Mouse (Mus musculus): Measurements from ENCODE around the gene Fcamr. TPM values are rescaled to one million over a fixed set of nuclear protein-coding genes. Genes with fewer than 3 reads are reported as not detected.

Gene Fcamr
- polyA plus RNA-seq, 1 experiment from 2014 or later: not detected

DNA sequence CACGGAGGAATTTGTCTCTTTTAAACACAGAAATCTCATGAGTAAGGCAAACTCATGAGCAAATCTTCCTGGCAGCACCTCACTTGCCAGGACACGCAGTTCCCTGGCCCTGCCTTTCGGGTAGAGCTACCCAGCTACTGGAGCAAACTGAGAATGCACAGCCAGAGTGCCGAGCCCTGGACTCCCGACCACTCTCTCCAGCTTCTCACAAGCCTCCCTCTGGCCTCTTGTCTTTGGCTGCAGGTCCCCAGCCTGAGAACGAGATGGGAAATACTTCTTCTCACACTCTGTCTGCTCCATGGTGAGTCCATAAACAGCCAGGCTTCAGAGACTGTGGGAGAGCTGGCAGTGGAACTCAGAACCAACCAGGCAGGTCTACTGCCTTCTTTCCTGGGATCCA, 2.3 kb downstream of the Fcamr start:
- Histone ChIP-seq H3K36me3 (no peaks in the 10 kb centered on the region), H3K4me1 (replicated peaks) (no peaks in the 10 kb centered on the region), H3K4me3 (replicated peaks) (no peak overlapping the region), H3K9me3 (replicated peaks) (no peaks in the 10 kb centered on the region), H3K9ac (no peak overlapping the region), H3K27me3 (no peaks in the 10 kb centered on the region), H3K27ac (no peak overlapping the region), H3K4me2 (no peak overlapping the region)
- 52% methylated on average over 6 of the region's 6 CpGs for WGBS (ENCODE audit: insufficient replicate concordance)
- DNase-seq (no peak), ATAC-seq (ENCODE audit: low read depth) (no peak)

DNA sequence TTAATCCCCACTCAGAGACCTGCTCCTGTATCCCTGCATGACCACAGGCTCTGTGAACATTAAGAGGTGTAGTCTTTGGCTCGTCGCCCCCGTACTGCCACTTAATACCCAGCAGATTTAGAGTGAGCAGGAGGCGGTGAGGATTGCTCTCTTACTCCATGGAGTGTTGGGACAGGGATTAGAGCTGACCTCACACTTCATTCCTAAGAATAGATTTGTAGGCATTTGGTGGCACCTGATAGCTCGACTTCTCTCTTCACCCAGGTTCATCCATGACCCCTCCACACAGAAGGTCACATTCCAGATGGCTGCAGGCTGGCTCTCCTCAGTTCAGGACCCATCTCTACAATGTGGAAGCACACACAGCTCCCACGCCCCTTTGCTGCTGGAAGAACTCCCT, 3.6 kb downstream of the Fcamr start:
- WGBS (ENCODE audit: insufficient replicate concordance): 65% methylated on average over 6 of the region's 6 CpGs
- H3K27me3 ChIP-seq: no peaks in the 10 kb centered on the region
- no peak overlapping the region for H3K27ac ChIP-seq
- H3K4me1 ChIP-seq (replicated peaks): no peaks in the 10 kb centered on the region
- no peaks in the 10 kb centered on the region for H3K36me3 ChIP-seq
- H3K4me2 ChIP-seq: no peak overlapping the region
- no peak overlapping the region for H3K4me3 ChIP-seq (replicated peaks)
- no peak overlapping the region for H3K9ac ChIP-seq
- DNase-seq (no peak), ATAC-seq (ENCODE audit: low read depth) (no peak)
- H3K9me3 ChIP-seq (replicated peaks): no peaks in the 10 kb centered on the region

DNA sequence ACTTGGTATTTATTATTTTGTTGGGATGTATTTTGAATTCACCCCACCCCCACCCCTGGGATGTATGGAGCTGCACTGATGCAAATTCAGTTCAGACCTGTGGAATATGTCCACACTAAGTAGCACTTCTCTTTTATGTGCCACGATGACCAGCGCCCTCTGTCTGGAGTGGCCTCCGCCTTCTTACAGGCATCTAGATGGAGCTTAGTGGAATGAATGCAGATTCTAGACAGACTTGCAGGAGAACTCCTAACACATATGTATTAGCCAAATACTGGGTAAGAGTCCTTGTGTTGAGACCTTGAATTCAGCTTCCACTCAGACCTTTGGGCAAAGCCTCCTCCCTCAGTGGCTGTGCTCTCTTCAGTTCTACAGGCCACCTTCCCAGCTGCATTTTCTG, 10.2 kb downstream of the Fcamr start:
- H3K9ac ChIP-seq: no peak overlapping the region
- no peaks in the 10 kb centered on the region for H3K9me3 ChIP-seq (replicated peaks)
- DNase-seq (no peak), ATAC-seq (ENCODE audit: low read depth) (no peak)
- no peaks in the 10 kb centered on the region for H3K36me3 ChIP-seq
- WGBS (ENCODE audit: insufficient replicate concordance): 75% methylated on average over 3 of the region's 3 CpGs
- no peak overlapping the region for H3K27ac ChIP-seq
- H3K4me1 ChIP-seq (replicated peaks): no peaks in the 10 kb centered on the region
- H3K4me2 ChIP-seq: no peak overlapping the region
- no peak overlapping the region for H3K4me3 ChIP-seq (replicated peaks)
- no peaks in the 10 kb centered on the region for H3K27me3 ChIP-seq

DNA sequence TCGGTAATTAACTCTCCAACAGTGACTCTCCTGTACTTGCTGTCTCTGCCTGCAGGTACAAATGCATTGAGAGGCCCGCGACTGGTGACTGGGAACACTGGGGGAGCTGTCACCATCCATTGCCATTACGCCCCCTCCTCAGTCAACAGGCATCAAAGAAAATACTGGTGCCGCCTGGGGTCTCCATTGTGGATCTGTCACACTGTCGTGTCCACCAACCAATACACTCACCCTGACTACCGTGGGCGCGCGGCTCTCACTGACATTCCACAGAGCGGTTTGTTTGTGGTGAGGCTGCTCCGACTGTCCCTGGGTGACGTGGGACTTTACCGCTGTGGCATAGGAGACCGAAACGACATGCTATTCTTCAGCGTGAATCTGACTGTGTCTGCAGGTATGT, 10.6 kb downstream of the Fcamr start:
- Histone ChIP-seq H3K36me3 (no peaks in the 10 kb centered on the region), H3K9me3 (replicated peaks) (no peaks in the 10 kb centered on the region), H3K4me3 (replicated peaks) (no peak overlapping the region), H3K4me1 (replicated peaks) (no peaks in the 10 kb centered on the region), H3K27ac (no peak overlapping the region), H3K9ac (no peak overlapping the region), H3K4me2 (no peak overlapping the region), H3K27me3 (no peaks in the 10 kb centered on the region)
- ATAC-seq (ENCODE audit: low read depth) (no peak), DNase-seq (no peak)
- 68% methylated on average over 17 of the region's 17 CpGs for WGBS (ENCODE audit: insufficient replicate concordance)

DNA sequence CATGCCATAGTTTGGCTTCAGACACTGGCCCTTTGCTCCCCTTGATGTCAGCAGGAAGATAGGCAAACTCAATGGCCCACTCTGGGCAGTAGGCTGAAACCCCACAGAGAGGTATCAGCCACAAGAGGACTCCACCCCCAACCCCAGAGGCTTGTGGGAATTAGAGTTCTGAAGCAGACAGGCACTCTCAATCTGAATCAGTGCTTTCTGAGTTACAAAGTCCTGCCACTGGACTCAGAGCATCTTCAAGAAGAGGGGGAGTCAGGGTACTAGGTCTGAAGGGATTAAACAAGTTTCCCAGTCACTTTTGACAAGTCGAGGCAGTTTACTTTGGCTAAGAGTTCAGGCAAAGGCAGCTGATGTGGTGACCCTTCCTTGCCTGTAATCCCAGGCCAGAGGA, 19.0 kb downstream of the Fcamr start:
- H3K27me3 ChIP-seq: no peaks in the 10 kb centered on the region
- H3K4me1 ChIP-seq (replicated peaks): 0 out of 2 replicates have a peak, but pooled peaks cover 5% of the 10 kb centered on the region
- H3K4me3 ChIP-seq (replicated peaks): no peak overlapping the region
- no peaks in the 10 kb centered on the region for H3K9me3 ChIP-seq (replicated peaks)
- H3K36me3 ChIP-seq: no peaks in the 10 kb centered on the region
- ATAC-seq (ENCODE audit: low read depth) (no peak), DNase-seq (no peak)
- no peak overlapping the region for H3K27ac ChIP-seq
- no peak overlapping the region for H3K9ac ChIP-seq
- H3K4me2 ChIP-seq: no peak overlapping the region
- WGBS (ENCODE audit: insufficient replicate concordance): 54% methylated on average over 1 of the region's 1 CpGs

DNA sequence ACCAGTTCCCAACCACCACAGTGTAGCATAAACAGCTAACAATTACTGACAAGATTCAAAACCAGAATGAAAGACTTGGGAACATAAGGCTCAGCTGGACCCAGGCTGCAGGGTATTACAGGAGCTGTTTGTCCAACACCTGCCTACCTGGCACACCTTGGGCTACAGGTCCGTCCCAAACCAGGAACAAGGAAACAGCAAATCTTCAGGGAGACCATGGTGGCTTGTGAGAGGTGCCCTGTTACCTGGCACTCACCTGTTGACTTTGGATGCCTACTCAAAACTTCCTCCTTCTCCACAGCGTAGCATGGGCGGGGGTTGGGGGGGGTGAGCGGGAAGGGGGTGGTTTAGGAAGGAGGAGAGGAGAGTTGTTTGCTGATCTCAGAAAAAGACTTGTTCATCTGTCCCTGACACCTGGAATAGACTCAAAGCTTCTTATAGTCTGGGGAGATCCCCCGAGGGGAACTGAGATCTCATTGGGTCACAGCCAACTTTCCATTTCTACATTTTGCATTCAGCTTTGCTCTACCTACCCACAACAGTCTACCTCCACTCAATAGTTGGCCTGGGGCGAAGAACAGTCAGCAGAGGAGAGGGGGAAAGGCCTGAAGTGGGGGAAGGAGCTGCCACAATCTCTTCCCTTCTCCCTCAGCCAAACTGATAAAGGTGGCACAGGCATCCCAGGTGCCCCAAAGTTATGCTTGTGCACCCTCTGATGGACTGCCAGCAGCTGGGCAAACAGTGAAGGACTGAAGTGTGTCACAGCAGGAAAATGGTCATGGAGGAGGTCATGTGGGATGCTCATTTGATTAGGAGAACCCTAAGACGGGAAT, 19.8 kb downstream of the Fcamr start:
- DNase-seq: no peak
- Histone ChIP-seq H3K9ac (no peak overlapping the region), H3K4me1 (replicated peaks) (0 out of 2 replicates have a peak, but pooled peaks cover 5% of the 10 kb centered on the region), H3K4me2 (no peak overlapping the region), H3K4me3 (replicated peaks) (no peak overlapping the region), H3K27ac (no peak overlapping the region), H3K9me3 (replicated peaks) (no peaks in the 10 kb centered on the region), H3K36me3 (no peaks in the 10 kb centered on the region), H3K27me3 (no peaks in the 10 kb centered on the region)
- 63% methylated on average over 7 of the region's 7 CpGs for WGBS (ENCODE audit: insufficient replicate concordance)
- ATAC-seq (ENCODE audit: low read depth): no peak

DNA sequence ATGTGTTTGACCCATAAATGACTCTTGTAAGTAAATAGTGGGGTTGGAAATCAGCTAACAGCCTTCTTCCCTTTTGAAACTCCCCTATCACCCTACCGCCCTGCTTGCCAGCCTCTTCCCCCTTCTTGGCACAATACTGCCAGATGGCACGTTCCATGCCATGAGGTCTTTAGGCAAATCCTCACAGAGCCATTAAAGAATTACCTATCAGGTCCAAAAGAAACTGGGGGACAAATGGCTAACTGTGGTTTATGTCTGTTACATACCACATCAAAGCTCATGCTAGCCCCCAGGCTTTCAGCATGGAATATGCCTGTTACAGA, 20.4 kb downstream of the Fcamr start:
- H3K4me2 ChIP-seq: no peak overlapping the region
- H3K9ac ChIP-seq: no peak overlapping the region
- H3K36me3 ChIP-seq: no peaks in the 10 kb centered on the region
- DNase-seq (no peak), ATAC-seq (ENCODE audit: low read depth) (no peak)
- H3K27ac ChIP-seq: peak overlapping the region; percentile 76
- H3K9me3 ChIP-seq (replicated peaks): no peaks in the 10 kb centered on the region
- WGBS (ENCODE audit: insufficient replicate concordance): 73% methylated on average over 2 of the region's 2 CpGs
- 0 out of 2 replicates have a peak, but pooled peaks cover 5% of the 10 kb centered on the region for H3K4me1 ChIP-seq (replicated peaks)
- H3K4me3 ChIP-seq (replicated peaks): no peak overlapping the region
- no peaks in the 10 kb centered on the region for H3K27me3 ChIP-seq

DNA sequence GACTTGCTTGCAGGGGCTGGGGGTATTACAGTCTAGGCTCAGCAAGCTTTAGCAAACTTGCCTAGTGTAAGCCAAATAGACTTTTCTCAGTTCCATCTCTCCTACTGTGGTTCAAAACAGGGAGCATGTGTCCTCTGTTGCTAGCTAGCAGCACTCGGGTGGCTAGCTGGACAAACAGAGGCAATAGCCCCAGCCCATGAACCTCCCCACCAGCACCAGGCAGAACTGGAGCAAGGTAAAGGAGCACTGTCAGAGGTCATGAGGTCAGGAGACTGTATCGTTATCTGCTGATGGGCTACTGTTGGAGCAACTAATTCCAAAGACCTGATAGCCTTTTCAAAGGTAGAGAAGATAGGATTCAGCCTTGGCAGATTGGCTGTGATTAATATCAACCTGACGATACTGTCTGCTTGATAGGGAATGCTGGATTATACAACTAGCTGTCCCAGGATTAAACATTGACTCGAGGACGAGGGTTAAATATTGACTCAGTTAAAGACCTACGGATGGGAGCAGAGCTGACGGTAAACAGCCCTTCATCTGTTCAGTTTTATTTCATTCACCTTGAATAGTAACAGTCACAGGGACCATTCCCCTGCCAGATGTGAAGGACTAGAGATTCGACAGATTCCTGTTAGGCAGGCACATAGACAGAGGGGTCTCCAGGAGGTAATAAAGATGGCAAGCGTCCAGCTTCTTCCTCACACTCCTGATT, 21.4 kb downstream of the Fcamr start:
- WGBS (ENCODE audit: insufficient replicate concordance): 58% methylated on average over 9 of the region's 9 CpGs
- Histone ChIP-seq H3K4me3 (replicated peaks) (no peak overlapping the region), H3K27me3 (no peaks in the 10 kb centered on the region), H3K9ac (no peak overlapping the region), H3K9me3 (replicated peaks) (no peaks in the 10 kb centered on the region), H3K4me1 (replicated peaks) (0 out of 2 replicates have a peak, but pooled peaks cover 5% of the 10 kb centered on the region), H3K36me3 (no peaks in the 10 kb centered on the region), H3K27ac (peak overlapping the region; percentile 76), H3K4me2 (no peak overlapping the region)
- no peak for DNase-seq
- ATAC-seq (ENCODE audit: low read depth): peak; percentile 80

DNA sequence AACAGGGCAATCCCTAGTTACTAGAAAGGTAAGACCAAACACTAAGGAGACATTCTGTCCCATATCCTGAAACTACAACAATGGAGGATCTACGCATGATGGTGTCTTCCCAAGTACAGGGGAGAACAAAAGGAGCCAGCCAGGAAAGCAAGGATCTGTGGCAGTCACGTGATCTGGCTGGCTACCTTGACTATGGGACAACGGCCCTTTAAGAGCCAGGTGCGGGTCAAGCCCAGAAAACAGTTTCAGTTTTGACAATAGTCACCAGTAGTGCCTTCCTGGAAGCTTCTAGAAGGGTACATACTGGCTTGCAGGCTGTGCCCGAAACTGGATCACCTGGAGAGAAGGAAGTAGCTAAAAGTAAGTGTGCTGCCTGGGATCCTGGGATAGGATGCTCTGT, 25.7 kb downstream of the Fcamr start, which contains the start of gene Pigr:
TSS of gene Pigr (plus strand) at position 237 of the 400 bp plus-strand sequence.
- Histone ChIP-seq H3K9ac (no peak within 1 kb of the TSS), H3K4me2 (no peak within 1 kb of the TSS), H3K27ac (no peak within 1 kb of the TSS), H3K4me1 (replicated peaks) (peaks cover 8% of the 10 kb centered on the region; the same call in 1 of the 2 replicates), H3K9me3 (replicated peaks) (no peaks in the 10 kb centered on the region), H3K36me3 (no peaks in the 10 kb centered on the region), H3K4me3 (replicated peaks) (no peak within 1 kb of the TSS), H3K27me3 (no peaks in the 10 kb centered on the region)
- DNase-seq (no peak), ATAC-seq (ENCODE audit: low read depth) (no peak)
- 61% methylated on average over 5 of the region's 5 CpGs for WGBS (ENCODE audit: insufficient replicate concordance)

DNA sequence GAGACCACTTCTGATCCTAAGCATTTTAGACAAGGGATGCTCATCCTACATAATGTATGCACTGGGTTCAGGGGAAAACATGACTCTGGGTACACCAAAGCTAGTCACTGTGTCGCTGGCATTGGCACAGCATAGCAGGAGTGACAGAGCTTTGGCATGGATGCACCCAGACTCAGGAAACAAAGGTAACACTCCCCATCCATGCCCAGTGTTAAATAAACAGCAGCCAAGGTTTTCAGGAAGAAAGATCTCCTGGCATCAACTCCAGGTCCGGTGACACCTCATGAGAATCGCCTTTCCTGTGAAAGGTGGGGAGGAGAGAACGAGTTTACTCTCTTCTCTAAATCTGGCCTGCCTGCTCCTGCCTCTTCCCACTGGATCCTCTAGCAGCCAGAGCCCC, 28.0 kb downstream of the Fcamr start:
- no peak overlapping the region for H3K9ac ChIP-seq
- DNase-seq: no peak
- no peak overlapping the region for H3K4me3 ChIP-seq (replicated peaks)
- no peaks in the 10 kb centered on the region for H3K27me3 ChIP-seq
- peaks cover 11% of the 10 kb centered on the region; the same call in 1 of the 2 replicates for H3K4me1 ChIP-seq (replicated peaks)
- H3K9me3 ChIP-seq (replicated peaks): no peaks in the 10 kb centered on the region
- ATAC-seq (ENCODE audit: low read depth): no peak
- H3K4me2 ChIP-seq: no peak overlapping the region
- no peak overlapping the region for H3K27ac ChIP-seq
- no peaks in the 10 kb centered on the region for H3K36me3 ChIP-seq
- 58% methylated on average over 4 of the region's 4 CpGs for WGBS (ENCODE audit: insufficient replicate concordance)

DNA sequence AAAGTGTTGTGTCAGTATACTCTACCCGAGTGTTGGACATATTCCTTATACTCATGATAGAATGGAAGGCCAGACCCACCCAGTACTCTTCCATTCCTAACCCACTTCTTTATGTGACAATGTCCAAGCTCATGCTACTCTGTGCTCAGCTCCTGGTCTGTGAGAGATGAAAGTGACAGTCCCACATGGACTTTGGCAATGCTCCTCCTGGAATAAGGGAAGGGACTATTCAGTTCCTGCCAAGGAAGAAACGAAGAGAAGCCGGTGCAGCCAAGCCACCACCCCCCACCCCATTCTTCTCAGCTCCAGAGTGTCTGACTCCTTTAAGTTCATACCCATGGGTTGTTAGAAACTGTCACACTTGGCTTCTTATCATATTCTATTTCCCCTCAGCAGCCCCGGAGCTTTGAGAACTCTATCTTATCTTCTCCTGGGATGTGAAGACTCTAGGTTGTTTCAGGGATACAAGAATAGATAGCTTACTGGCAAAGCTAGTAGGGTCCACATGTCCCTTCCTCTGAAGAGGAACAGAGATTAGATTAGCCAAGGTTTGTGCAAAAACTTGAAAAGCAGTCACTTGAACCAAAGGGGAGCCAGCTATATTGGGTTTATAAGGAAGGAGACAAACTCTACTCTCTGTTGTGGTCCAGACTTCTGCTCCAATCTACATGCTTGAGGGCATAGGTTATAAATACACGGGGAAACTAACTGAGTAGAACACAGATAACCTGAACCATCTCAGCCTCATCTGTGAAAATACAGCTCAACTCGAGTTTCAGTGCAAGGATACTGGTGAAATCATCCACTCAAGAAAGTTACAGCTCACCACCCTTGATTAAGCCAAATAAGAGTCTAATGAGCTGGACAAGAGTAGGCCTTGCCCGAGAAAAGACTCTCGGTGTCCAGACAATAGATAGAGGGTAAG, 29.5 kb downstream of the Fcamr start:
- Histone ChIP-seq H3K4me2 (no peak overlapping the region), H3K27me3 (no peaks in the 10 kb centered on the region), H3K27ac (no peak overlapping the region), H3K9ac (no peak overlapping the region), H3K36me3 (no peaks in the 10 kb centered on the region), H3K4me1 (replicated peaks) (peaks cover 11% of the 10 kb centered on the region; the same call in 1 of the 2 replicates), H3K4me3 (replicated peaks) (no peak overlapping the region), H3K9me3 (replicated peaks) (no peaks in the 10 kb centered on the region)
- no peak for DNase-seq
- WGBS (ENCODE audit: insufficient replicate concordance): 33% methylated on average over 8 of the region's 8 CpGs
- peak; percentile 48; the same call in 1 of the 2 replicates for ATAC-seq (ENCODE audit: low read depth)
